Mouse (Mus musculus): Measurements from ENCODE around the gene Kcnn1. TPM values are rescaled to one million over a fixed set of nuclear protein-coding genes. Genes with fewer than 3 reads are reported as not detected.

Kcnn1 gene
- polyA plus RNA-seq (2012; rRNA removed) = 19.4 and 22.1 TPM in 2 replicates

DNA sequence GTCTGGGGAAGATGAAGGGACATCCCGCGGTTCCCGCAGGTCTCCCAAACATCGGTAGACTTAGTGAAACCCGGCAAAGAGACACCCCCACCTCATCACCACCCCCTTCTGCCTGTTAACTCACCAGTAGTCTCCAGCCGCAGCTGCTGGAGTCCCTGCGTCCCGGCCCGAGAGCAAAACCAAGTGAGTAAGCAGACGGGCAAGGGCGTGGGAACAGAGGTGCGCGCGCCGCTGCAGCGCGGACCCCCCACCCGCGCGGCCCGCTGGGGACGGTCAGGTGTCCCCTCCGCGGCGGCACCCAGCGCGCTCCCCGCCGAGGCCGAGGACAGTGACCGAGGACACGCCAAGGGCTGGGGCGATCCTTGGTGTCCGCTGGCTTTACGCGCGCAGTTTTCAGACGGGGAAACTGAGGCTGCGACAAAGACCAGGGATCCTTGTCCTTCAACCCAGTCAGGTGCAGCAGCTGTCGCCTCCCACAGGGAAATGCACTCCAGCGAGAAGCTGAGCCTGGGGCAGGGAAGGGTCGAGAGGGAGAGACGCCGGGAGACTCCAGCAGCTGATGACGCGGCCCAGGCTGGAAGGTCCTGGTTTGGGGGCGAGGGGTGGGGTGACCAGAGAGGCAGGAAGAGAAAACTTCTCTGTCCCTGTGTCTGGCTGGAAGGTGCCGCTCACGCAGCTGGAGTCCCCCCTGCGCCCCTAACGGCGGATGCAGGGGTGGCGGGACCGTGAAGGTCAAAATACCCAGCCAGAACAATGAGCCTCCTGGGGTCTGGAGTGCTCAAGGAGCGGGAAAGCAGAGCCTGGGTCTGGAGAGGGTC, at the start of gene Kcnn1:
Kcnn1 (minus strand) TSS at position 435 of the 818 bp plus-strand sequence.
- H3K27ac ChIP-seq (ENCODE audit: insufficient read depth, low read length) = no peak within 1 kb of the TSS
- WGBS = 1% methylated on average over 55 of the region's 55 CpGs
- H3K4me3 ChIP-seq (replicated peaks; ENCODE audit: insufficient read depth, low read depth, low read length) = peak within 1 kb of the TSS; percentile 33
- TF ChIP-seq POLR2A (IDR thresholded peaks at IDR 0.05; ENCODE audit: borderline replicate concordance, insufficient read depth, low read length) = no peak
- TF ChIP-seq CTCF (IDR thresholded peaks at IDR 0.05; ENCODE audit: borderline replicate concordance, insufficient read depth, low read depth, low read length) = no peak
- H3K4me1 ChIP-seq (ENCODE audit: control insufficient read depth, insufficient read depth, low read length) = peaks cover 14% of the 10 kb centered on the region
- no peak for DNase-seq
- H3K27me3 ChIP-seq (ENCODE audit: control insufficient read depth, insufficient read depth, low read length) = peaks cover 1% of the 10 kb centered on the region; the same call in 1 of the 2 replicates

DNA sequence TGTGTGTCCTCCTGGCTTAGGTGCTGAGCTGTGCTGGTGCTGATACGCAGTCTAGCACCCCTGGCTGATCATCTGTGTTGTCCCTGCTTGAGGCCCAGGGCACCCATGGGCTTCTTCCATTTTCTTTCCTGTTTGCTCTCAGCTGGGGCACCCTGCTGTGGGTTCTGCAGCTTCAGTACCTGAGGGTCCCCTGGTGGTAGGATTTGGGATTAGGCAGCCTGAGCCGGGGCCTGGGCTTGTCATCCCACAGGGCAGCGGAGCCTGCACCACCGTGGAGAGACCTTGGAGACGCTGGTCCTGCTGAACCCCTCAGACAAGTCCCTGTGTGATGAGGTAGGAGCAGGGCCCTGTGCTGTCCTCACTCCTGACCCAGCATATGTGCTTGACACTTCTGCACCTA, 48.5 kb upstream of the Kcnn1 start:
- WGBS = 68% methylated on average over 5 of the region's 5 CpGs
- DNase-seq = no peak
- Histone ChIP-seq H3K27ac (ENCODE audit: insufficient read depth, low read length) (no peak overlapping the region), H3K27me3 (ENCODE audit: control insufficient read depth, insufficient read depth, low read length) (no peaks in the 10 kb centered on the region), H3K4me3 (replicated peaks; ENCODE audit: insufficient read depth, low read depth, low read length) (no peak overlapping the region), H3K4me1 (ENCODE audit: control insufficient read depth, insufficient read depth, low read length) (peaks cover 20% of the 10 kb centered on the region; the same call in 1 of the 2 replicates)
- TF ChIP-seq POLR2A (IDR thresholded peaks at IDR 0.05; ENCODE audit: borderline replicate concordance, insufficient read depth, low read length) (no peak), CTCF (IDR thresholded peaks at IDR 0.05; ENCODE audit: borderline replicate concordance, insufficient read depth, low read depth, low read length) (0 out of 2 replicates have a peak, but pooled peaks have one; percentile 12)

DNA sequence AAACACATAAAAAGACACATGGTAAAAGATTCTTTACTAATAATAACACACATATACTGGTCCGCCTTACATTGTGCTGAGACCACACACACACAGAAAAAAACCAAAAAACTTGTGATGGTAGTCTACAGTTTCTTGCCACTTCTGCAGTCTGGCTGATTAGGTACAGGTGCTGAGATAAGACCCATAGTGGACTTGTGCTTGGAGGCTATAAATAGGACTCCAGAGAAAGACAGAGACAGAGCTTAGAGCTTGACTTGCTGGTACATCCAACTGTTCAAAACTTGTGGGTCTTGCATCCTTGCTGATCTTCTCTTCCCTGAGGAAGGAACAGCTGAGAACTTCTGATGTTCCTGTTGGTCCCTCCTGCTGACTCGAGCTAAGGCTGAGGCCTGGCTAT, 44.5 kb upstream of the Kcnn1 start:
- H3K27ac ChIP-seq (ENCODE audit: insufficient read depth, low read length) = no peak overlapping the region
- 92% methylated on average over 2 of the region's 2 CpGs for WGBS
- H3K4me1 ChIP-seq (ENCODE audit: control insufficient read depth, insufficient read depth, low read length) = peaks cover 8% of the 10 kb centered on the region; the same call in 1 of the 2 replicates
- no peak overlapping the region for H3K4me3 ChIP-seq (replicated peaks; ENCODE audit: insufficient read depth, low read depth, low read length)
- TF ChIP-seq CTCF (IDR thresholded peaks at IDR 0.05; ENCODE audit: borderline replicate concordance, insufficient read depth, low read depth, low read length) (no peak), POLR2A (IDR thresholded peaks at IDR 0.05; ENCODE audit: borderline replicate concordance, insufficient read depth, low read length) (no peak)
- no peaks in the 10 kb centered on the region for H3K27me3 ChIP-seq (ENCODE audit: control insufficient read depth, insufficient read depth, low read length)
- no peak for DNase-seq

DNA sequence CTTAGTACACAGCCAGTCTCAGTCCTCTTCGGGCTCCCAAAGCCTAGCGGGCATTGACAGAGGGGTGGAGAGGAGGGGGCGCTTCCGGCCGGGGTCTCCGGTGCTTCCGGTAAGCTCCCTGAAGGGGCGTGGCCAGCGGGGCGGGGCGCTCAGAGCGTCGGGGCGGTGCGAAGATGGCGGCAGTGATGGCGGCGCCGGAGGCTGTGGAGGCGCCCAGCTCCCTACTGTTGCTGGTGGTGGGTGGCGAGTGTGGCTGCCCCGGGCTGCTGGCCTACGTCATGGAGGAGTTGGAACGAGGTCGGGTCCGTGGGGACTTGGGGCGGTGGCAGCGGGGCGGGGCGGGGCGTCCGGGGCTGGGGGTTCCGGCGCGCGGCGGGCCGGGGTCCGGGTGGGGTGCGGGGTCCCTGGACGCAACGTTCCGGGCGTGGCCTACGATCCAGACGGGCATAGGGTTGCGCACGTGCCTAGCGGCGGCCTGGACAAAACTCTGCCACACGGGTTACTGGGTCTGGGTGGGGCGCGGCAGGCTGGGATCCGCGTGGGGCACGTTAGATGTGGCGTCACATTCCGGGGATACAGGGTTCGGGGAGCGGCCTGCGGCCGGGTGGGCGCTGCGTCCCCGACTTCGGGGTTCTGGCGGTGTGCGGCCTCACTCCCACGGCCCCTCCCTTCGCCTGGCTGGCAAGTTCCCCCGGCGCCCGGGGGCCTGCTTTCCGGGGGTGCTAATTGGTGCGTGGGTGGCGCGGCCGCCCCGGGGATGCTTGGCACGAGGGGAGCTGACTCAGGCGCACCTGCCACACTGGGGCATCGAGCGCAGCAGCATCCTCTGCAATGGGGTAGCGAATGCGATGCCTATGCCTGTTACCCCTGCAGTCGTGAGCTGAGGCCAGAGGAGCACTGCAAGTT, 43.0 kb upstream of the Kcnn1 start, which contains the start of gene Map1s:
Map1s (plus strand) TSS at position 102 of the 906 bp plus-strand sequence.
- WGBS = under 1% methylated on average over 86 of the region's 86 CpGs
- TF ChIP-seq CTCF (IDR thresholded peaks at IDR 0.05; ENCODE audit: borderline replicate concordance, insufficient read depth, low read depth, low read length) (no peak), POLR2A (IDR thresholded peaks at IDR 0.05; ENCODE audit: borderline replicate concordance, insufficient read depth, low read length) (peak; percentile 69)
- H3K27me3 ChIP-seq (ENCODE audit: control insufficient read depth, insufficient read depth, low read length) = no peaks in the 10 kb centered on the region

DNA sequence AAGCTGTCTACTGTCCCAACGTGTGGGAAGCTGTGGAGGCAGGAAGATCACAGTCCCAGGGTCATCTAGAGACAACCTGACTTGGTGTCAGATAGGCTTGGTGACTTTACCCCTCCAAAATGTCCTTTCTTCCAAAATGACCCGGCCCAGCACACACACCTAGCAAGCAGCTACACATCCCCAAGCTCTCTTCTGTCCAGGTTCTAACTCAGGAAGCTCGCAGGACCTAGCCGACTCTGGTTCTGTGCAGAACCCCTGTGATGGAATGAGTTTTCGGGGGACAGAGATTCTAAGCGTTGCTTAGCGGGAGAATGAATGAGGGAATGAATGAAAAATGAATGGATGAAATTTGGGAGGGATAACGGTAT, 42.4 kb upstream of the Kcnn1 start:
- Histone ChIP-seq H3K4me3 (replicated peaks; ENCODE audit: insufficient read depth, low read depth, low read length) (peak overlapping the region; percentile 91), H3K4me1 (ENCODE audit: control insufficient read depth, insufficient read depth, low read length) (peaks cover 6% of the 10 kb centered on the region; the same call in 1 of the 2 replicates), H3K27ac (ENCODE audit: insufficient read depth, low read length) (peak overlapping the region; percentile 64), H3K27me3 (ENCODE audit: control insufficient read depth, insufficient read depth, low read length) (no peaks in the 10 kb centered on the region)
- TF ChIP-seq CTCF (IDR thresholded peaks at IDR 0.05; ENCODE audit: borderline replicate concordance, insufficient read depth, low read depth, low read length) = no peak
- TF ChIP-seq POLR2A (IDR thresholded peaks at IDR 0.05; ENCODE audit: borderline replicate concordance, insufficient read depth, low read length) = no peak
- WGBS = 5% methylated on average over 8 of the region's 8 CpGs
- no peak for DNase-seq

More for the DNA sequence above, 43.0 kb upstream of the Kcnn1 start, which contains the start of gene Map1s:
- Histone ChIP-seq H3K4me1 (ENCODE audit: control insufficient read depth, insufficient read depth, low read length) (peaks cover 8% of the 10 kb centered on the region; the same call in 1 of the 2 replicates), H3K27ac (ENCODE audit: insufficient read depth, low read length) (peak within 1 kb of the TSS; percentile 68), H3K4me3 (replicated peaks; ENCODE audit: insufficient read depth, low read depth, low read length) (peak within 1 kb of the TSS; percentile 91)
- DNase-seq = peak; percentile 83 to 84

DNA sequence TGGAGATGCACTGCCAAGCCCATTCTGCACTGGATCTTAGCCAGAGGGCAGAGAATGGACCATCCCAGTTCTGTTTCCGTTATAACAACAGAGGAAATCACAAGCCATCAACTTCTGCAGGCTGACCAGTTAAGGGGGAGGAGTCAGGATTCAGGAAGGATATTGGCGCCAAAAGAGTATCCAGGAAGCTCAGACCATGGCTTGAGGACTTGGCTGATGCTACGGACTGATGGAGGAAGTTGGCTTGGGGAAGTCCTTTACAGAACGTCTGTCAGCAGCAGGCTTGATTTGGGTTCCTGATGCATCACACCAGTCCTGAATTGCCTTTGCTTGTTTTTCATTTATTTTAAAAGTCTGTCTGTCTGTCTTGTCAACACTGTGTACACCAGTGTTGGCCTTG, 41.5 kb upstream of the Kcnn1 start:
- H3K27me3 ChIP-seq (ENCODE audit: control insufficient read depth, insufficient read depth, low read length) = no peaks in the 10 kb centered on the region
- H3K27ac ChIP-seq (ENCODE audit: insufficient read depth, low read length) = no peak overlapping the region
- TF ChIP-seq POLR2A (IDR thresholded peaks at IDR 0.05; ENCODE audit: borderline replicate concordance, insufficient read depth, low read length) (no peak), CTCF (IDR thresholded peaks at IDR 0.05; ENCODE audit: borderline replicate concordance, insufficient read depth, low read depth, low read length) (no peak)
- no peak for DNase-seq
- H3K4me3 ChIP-seq (replicated peaks; ENCODE audit: insufficient read depth, low read depth, low read length) = no peak overlapping the region
- H3K4me1 ChIP-seq (ENCODE audit: control insufficient read depth, insufficient read depth, low read length) = peaks cover 6% of the 10 kb centered on the region; the same call in 1 of the 2 replicates
- 50% methylated on average over 4 of the region's 4 CpGs for WGBS

DNA sequence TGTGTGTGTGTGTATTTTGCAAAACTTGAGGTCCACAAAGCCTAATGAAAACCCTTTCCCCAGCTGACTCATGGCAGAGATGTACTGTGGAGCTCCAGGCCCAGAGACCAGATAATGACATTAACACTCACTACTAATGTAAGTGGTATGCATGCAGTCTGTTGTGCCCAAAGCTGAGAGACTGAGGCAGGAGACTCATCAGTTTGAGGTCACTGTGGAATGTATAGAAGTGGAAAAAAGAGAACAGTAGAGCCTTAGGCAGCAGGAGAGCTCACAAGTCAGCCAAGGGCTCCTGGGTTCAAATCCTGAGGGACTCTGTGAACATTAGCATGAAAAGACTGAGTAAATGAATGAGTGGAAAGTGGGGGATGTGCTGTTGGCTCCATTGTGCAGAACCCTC, 40.5 kb upstream of the Kcnn1 start:
- H3K4me1 ChIP-seq (ENCODE audit: control insufficient read depth, insufficient read depth, low read length) = peaks cover 6% of the 10 kb centered on the region; the same call in 1 of the 2 replicates
- TF ChIP-seq POLR2A (IDR thresholded peaks at IDR 0.05; ENCODE audit: borderline replicate concordance, insufficient read depth, low read length) (no peak), CTCF (IDR thresholded peaks at IDR 0.05; ENCODE audit: borderline replicate concordance, insufficient read depth, low read depth, low read length) (no peak)

More for the DNA sequence above, 40.5 kb upstream of the Kcnn1 start:
- no peaks in the 10 kb centered on the region for H3K27me3 ChIP-seq (ENCODE audit: control insufficient read depth, insufficient read depth, low read length)
- no peak overlapping the region for H3K4me3 ChIP-seq (replicated peaks; ENCODE audit: insufficient read depth, low read depth, low read length)
- no peak for DNase-seq
- no peak overlapping the region for H3K27ac ChIP-seq (ENCODE audit: insufficient read depth, low read length)

Data from cerebellum, adult 2 months (tissue).